Mouse (Mus musculus): ENCODE data around the gene Myh14. TPM values are rescaled to one million over a fixed set of nuclear protein-coding genes. Genes with fewer than 3 reads are reported as not detected.

The Myh14 gene
- polyA plus RNA-seq, 1 experiment: 0.01 TPM

GRCm38 (mm10) chr7:44628402-44629034 is 42.1 kb downstream of the Myh14 start:
- TF ChIP-seq MYOG (IDR thresholded peaks at IDR 0.05; ENCODE audit: control insufficient read depth, extremely low read depth, insufficient read length) (no peak), MYOD1 (IDR thresholded peaks at IDR 0.05; ENCODE audit: control insufficient read depth, insufficient read length, low read depth) (no peak), CEBPB (IDR thresholded peaks at IDR 0.05; ENCODE audit: low read depth) (no peak), MAX (IDR thresholded peaks at IDR 0.05) (no peak), CTCF (IDR thresholded peaks at IDR 0.05; ENCODE audit: control insufficient read depth, insufficient read depth, insufficient read length) (no peak), USF1 (IDR thresholded peaks at IDR 0.05; ENCODE audit: low read depth) (no peak), FOSL1 (IDR thresholded peaks at IDR 0.05; ENCODE audit: insufficient read depth, low read length, poor library complexity, severe bottlenecking) (no peak)
- Histone ChIP-seq H3K4me3 (ENCODE audit: insufficient read depth, poor library complexity, severe bottlenecking) (no peak overlapping the region), H3K27me3 (ENCODE audit: control insufficient read depth, insufficient read depth, insufficient read length) (peaks cover 53% of the 10 kb centered on the region)

GRCm38 (mm10) chr7:44626966-44627365 is 43.7 kb downstream of the Myh14 start:
- H3K79me3 ChIP-seq (ENCODE audit: low read depth): no peaks in the 10 kb centered on the region
- H3K27me3 ChIP-seq (ENCODE audit: control insufficient read depth, insufficient read depth, insufficient read length): peaks cover 41% of the 10 kb centered on the region
- H3ac ChIP-seq (ENCODE audit: control insufficient read depth, insufficient read length, low read depth): no peak overlapping the region
- TF ChIP-seq CEBPB (IDR thresholded peaks at IDR 0.05; ENCODE audit: low read depth) (no peak), MYOG (IDR thresholded peaks at IDR 0.05; ENCODE audit: control insufficient read depth, extremely low read depth, insufficient read length) (no peak), MAX (IDR thresholded peaks at IDR 0.05) (no peak), CTCF (IDR thresholded peaks at IDR 0.05; ENCODE audit: control insufficient read depth, insufficient read depth, insufficient read length) (no peak), FOSL1 (IDR thresholded peaks at IDR 0.05; ENCODE audit: insufficient read depth, low read length, poor library complexity, severe bottlenecking) (no peak), MYOD1 (IDR thresholded peaks at IDR 0.05; ENCODE audit: control insufficient read depth, insufficient read length, low read depth) (no peak), USF1 (IDR thresholded peaks at IDR 0.05; ENCODE audit: low read depth) (no peak)
- H3K4me3 ChIP-seq (ENCODE audit: insufficient read depth, poor library complexity, severe bottlenecking): no peak overlapping the region
- no peaks in the 10 kb centered on the region for H3K79me2 ChIP-seq (ENCODE audit: control insufficient read depth, insufficient read depth)
- no peaks in the 10 kb centered on the region for H3K36me3 ChIP-seq (ENCODE audit: control insufficient read depth, insufficient read depth)

More at GRCm38 (mm10) chr7:44628402-44629034, 42.1 kb downstream of the Myh14 start:
- Histone ChIP-seq H3ac (ENCODE audit: control insufficient read depth, insufficient read length, low read depth) (no peak overlapping the region), H3K79me2 (ENCODE audit: control insufficient read depth, insufficient read depth) (no peaks in the 10 kb centered on the region), H3K36me3 (ENCODE audit: control insufficient read depth, insufficient read depth) (no peaks in the 10 kb centered on the region), H3K79me3 (ENCODE audit: low read depth) (no peaks in the 10 kb centered on the region)

- H3ac ChIP-seq (ENCODE audit: control insufficient read depth, insufficient read length, low read depth): no peak overlapping the region
- no peaks in the 10 kb centered on the region for H3K36me3 ChIP-seq (ENCODE audit: control insufficient read depth, insufficient read depth)
- TF ChIP-seq MAX (IDR thresholded peaks at IDR 0.05): no peak
- no peak for TF ChIP-seq CTCF (IDR thresholded peaks at IDR 0.05; ENCODE audit: control insufficient read depth, insufficient read depth, insufficient read length)
- no peak for TF ChIP-seq CEBPB (IDR thresholded peaks at IDR 0.05; ENCODE audit: low read depth)
- TF ChIP-seq USF1 (IDR thresholded peaks at IDR 0.05; ENCODE audit: low read depth): no peak
- no peak for TF ChIP-seq FOSL1 (IDR thresholded peaks at IDR 0.05; ENCODE audit: insufficient read depth, low read length, poor library complexity, severe bottlenecking)
- no peak for TF ChIP-seq MYOG (IDR thresholded peaks at IDR 0.05; ENCODE audit: control insufficient read depth, extremely low read depth, insufficient read length)
Measured at GRCm38 (mm10) chr7:44626068-44626385, 44.6 kb downstream of the Myh14 start.

GRCm38 (mm10) chr7:44625241-44626067 is 45.2 kb downstream of the Myh14 start:
- Histone ChIP-seq H3K79me2 (ENCODE audit: control insufficient read depth, insufficient read depth) (no peaks in the 10 kb centered on the region), H3K27me3 (ENCODE audit: control insufficient read depth, insufficient read depth, insufficient read length) (peaks cover 28% of the 10 kb centered on the region), H3ac (ENCODE audit: control insufficient read depth, insufficient read length, low read depth) (no peak overlapping the region), H3K79me3 (ENCODE audit: low read depth) (no peaks in the 10 kb centered on the region), H3K4me3 (ENCODE audit: insufficient read depth, poor library complexity, severe bottlenecking) (no peak overlapping the region), H3K36me3 (ENCODE audit: control insufficient read depth, insufficient read depth) (no peaks in the 10 kb centered on the region)
- no peak for TF ChIP-seq CTCF (IDR thresholded peaks at IDR 0.05; ENCODE audit: control insufficient read depth, insufficient read depth, insufficient read length)
- no peak for TF ChIP-seq MAX (IDR thresholded peaks at IDR 0.05)
- TF ChIP-seq MYOD1 (IDR thresholded peaks at IDR 0.05; ENCODE audit: control insufficient read depth, insufficient read length, low read depth): no peak
- TF ChIP-seq FOSL1 (IDR thresholded peaks at IDR 0.05; ENCODE audit: insufficient read depth, low read length, poor library complexity, severe bottlenecking): no peak
- TF ChIP-seq CEBPB (IDR thresholded peaks at IDR 0.05; ENCODE audit: low read depth): no peak
- no peak for TF ChIP-seq MYOG (IDR thresholded peaks at IDR 0.05; ENCODE audit: control insufficient read depth, extremely low read depth, insufficient read length)
- TF ChIP-seq USF1 (IDR thresholded peaks at IDR 0.05; ENCODE audit: low read depth): no peak

More at GRCm38 (mm10) chr7:44626068-44626385, 44.6 kb downstream of the Myh14 start:
- H3K27me3 ChIP-seq (ENCODE audit: control insufficient read depth, insufficient read depth, insufficient read length): peaks cover 32% of the 10 kb centered on the region
- no peaks in the 10 kb centered on the region for H3K79me3 ChIP-seq (ENCODE audit: low read depth)
- H3K79me2 ChIP-seq (ENCODE audit: control insufficient read depth, insufficient read depth): no peaks in the 10 kb centered on the region
- no peak overlapping the region for H3K4me3 ChIP-seq (ENCODE audit: insufficient read depth, poor library complexity, severe bottlenecking)

GRCm38 (mm10) chr7:44624828-44625227 is 45.8 kb downstream of the Myh14 start:
- H3ac ChIP-seq (ENCODE audit: control insufficient read depth, insufficient read length, low read depth): no peak overlapping the region

More at GRCm38 (mm10) chr7:44624828-44625227, 45.8 kb downstream of the Myh14 start:
- no peak overlapping the region for H3K4me3 ChIP-seq (ENCODE audit: insufficient read depth, poor library complexity, severe bottlenecking)
- TF ChIP-seq CTCF (IDR thresholded peaks at IDR 0.05; ENCODE audit: control insufficient read depth, insufficient read depth, insufficient read length) (no peak), MYOD1 (IDR thresholded peaks at IDR 0.05; ENCODE audit: control insufficient read depth, insufficient read length, low read depth) (no peak)
- H3K79me3 ChIP-seq (ENCODE audit: low read depth): no peaks in the 10 kb centered on the region
- H3K79me2 ChIP-seq (ENCODE audit: control insufficient read depth, insufficient read depth): no peaks in the 10 kb centered on the region
- no peaks in the 10 kb centered on the region for H3K36me3 ChIP-seq (ENCODE audit: control insufficient read depth, insufficient read depth)
- H3K27me3 ChIP-seq (ENCODE audit: control insufficient read depth, insufficient read depth, insufficient read length): peaks cover 23% of the 10 kb centered on the region

All from C2C12 (cell line).